Mouse (Mus musculus) thymus, adult 2 months (tissue): ENCODE data around the gene Lsamp. TPM values are rescaled to one million over a fixed set of nuclear protein-coding genes. Genes with fewer than 3 reads are reported as not detected.

Source experiments
- DNase-seq: peaks from one replicate; pipeline ENCODE4 v3.0.0; 2021
- H3K27ac ChIP-seq: fragments of 200-500 bp; 2 replicates; pipeline ENCODE4 v1.5.1; 2012; ENCODE audit warnings: low read length, control low read depth; ENCODE audit not compliant: control insufficient read depth, insufficient read depth
- H3K27me3 ChIP-seq: fragments of 200-500 bp; 2 replicates; pipeline ENCODE4 v1.6.1; 2012; ENCODE audit warnings: mild to moderate bottlenecking, low read length, moderate library complexity, mixed read lengths; ENCODE audit not compliant: control insufficient read depth, insufficient read depth
- H3K36me3 ChIP-seq: fragments of 200-500 bp; 2 replicates; pipeline ENCODE4 v1.6.1; 2012; ENCODE audit warnings: mild to moderate bottlenecking, low read length, moderate library complexity; ENCODE audit not compliant: control insufficient read depth, insufficient read depth
- H3K4me1 ChIP-seq: fragments of 200-500 bp; replicated peaks from 2 replicates; pipeline ENCODE4 v1.6.1; 2012; ENCODE audit warnings: low read length; ENCODE audit not compliant: control insufficient read depth, insufficient read depth
- H3K4me3 ChIP-seq: fragments of 200-500 bp; 2 replicates; pipeline ENCODE4 v1.5.1; 2012; ENCODE audit warnings: mild to moderate bottlenecking, low read length, control low read depth, moderate library complexity; ENCODE audit not compliant: control insufficient read depth, insufficient read depth
- CTCF ChIP-seq: fragments of 200-500 bp; IDR thresholded peaks from 2 replicates; pipeline ENCODE4 v1.5.1; 2012; ENCODE audit warnings: mild to moderate bottlenecking, control low read depth, low read length, moderate library complexity, borderline replicate concordance; ENCODE audit not compliant: control insufficient read depth, poor library complexity, insufficient read depth; ENCODE audit errors: extremely low read depth
- POLR2A ChIP-seq: fragments of 200-500 bp; IDR thresholded peaks from 2 replicates; pipeline ENCODE4 v1.6.1; 2012; ENCODE audit warnings: mild to moderate bottlenecking, low read length, control low read depth, moderate library complexity; ENCODE audit not compliant: control insufficient read depth, poor library complexity, insufficient read depth; ENCODE audit errors: extremely low read depth
- WGBS: fragments of 180-500 bp; shearing (Covaris S2); methylation state at CpG from one replicate; pipeline ENCODE4 v1.1.7; 2018; 5-methylcytosine and 5-hydroxymethylcytosine counted together
- polyA plus RNA-seq: library from polyadenylated mRNA; depleted of rRNA; stranded (reverse); fragments of >200 nt; gene quantifications from 2 replicates; pipeline ENCODE4 v1.2.3, GENCODE M21; 2012

Lsamp gene
- polyA plus RNA-seq, 1 experiment: 0.36 TPM

DNA sequence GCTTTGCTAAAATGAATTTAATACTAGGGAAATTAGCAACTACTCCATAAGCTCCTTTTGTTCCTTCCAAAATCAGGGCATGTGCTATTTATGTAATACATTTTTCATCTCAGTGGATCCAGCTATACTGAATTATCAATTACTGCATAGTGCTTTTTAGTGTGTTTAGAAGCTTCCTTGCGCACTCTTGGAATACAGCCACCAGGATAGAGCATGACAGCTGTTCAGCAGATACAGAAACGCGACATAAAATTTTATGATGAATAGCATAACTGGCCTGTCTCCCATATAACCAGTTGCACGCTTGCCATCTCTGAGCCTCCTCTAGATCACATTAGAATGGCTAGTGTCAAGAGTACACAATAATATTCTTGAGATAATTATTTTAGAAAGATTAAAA lies 894.1 kb downstream of the Lsamp start:
- 92% methylated on average over 4 of the region's 4 CpGs for WGBS
- TF ChIP-seq CTCF (no peak), POLR2A (no peak)

GRCm38 (mm10) chr16:40881942-40882341 lies 897.8 kb downstream of the Lsamp start:
- 81% methylated on average over 5 of the region's 5 CpGs for WGBS
- H3K27ac ChIP-seq: no peak overlapping the region
- no peak overlapping the region for H3K4me3 ChIP-seq
- DNase-seq: no peak
- no peaks in the 10 kb centered on the region for H3K27me3 ChIP-seq
- TF ChIP-seq POLR2A (no peak), CTCF (no peak)
- no peaks in the 10 kb centered on the region for H3K4me1 ChIP-seq
- H3K36me3 ChIP-seq: no peaks in the 10 kb centered on the region

More for the DNA sequence above, 894.1 kb downstream of the Lsamp start:
- no peaks in the 10 kb centered on the region for H3K27me3 ChIP-seq
- DNase-seq: no peak
- H3K36me3 ChIP-seq: no peaks in the 10 kb centered on the region
- no peaks in the 10 kb centered on the region for H3K4me1 ChIP-seq
- no peak overlapping the region for H3K27ac ChIP-seq
- H3K4me3 ChIP-seq: no peak overlapping the region

DNA sequence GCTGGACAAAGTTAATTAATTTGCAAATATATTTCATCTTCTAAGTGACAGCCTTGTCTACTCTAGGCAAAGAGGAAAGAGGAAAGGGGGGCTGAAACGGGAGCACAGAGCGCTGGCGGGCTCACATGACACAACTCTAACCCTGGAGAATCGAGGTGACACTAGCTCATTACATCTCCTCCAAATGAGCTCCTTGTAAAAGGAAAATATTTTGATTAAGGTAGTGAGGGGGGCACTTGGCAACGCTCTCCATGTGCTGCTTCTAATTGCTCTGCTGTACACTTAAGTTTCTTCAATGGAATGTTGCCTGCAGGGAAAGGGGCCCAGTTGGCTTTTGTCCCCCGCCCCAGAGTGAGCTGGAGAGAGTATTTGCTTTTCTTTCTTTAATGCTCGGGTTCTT lies 907.2 kb downstream of the Lsamp start:
- no peak for DNase-seq
- TF ChIP-seq CTCF (no peak), POLR2A (no peak)
- Histone ChIP-seq H3K27me3 (no peaks in the 10 kb centered on the region), H3K4me1 (no peaks in the 10 kb centered on the region), H3K27ac (no peak overlapping the region), H3K4me3 (no peak overlapping the region), H3K36me3 (no peaks in the 10 kb centered on the region)
- WGBS: 77% methylated on average over 7 of the region's 7 CpGs

DNA sequence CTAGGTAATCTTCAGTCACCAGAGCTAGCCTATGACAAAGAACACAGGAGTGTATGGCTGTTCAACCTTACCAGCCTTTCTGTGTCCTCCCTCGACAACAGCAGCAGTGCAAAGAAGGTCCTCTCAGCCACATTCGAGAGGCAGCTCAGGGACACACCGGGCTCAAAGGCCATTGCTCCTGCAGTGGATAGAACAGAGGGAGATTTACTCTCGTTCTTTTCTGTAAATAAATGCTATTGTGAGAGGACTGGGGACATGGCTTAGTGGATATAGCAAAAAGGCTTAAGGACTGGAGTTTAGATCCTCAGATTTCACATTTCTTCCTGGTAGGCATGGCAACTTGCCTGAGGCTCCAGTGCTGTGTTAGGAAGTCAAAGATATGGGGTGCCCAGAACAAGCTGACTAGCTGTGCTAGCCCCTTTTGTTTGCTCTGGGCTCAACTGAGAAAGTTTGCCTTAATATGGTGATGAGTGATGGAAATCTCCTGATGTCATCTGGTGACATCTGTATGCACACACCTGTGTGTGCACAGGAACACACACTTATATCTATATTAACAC lies 913.7 kb downstream of the Lsamp start:
- TF ChIP-seq CTCF (no peak), POLR2A (no peak)
- Histone ChIP-seq H3K36me3 (no peaks in the 10 kb centered on the region), H3K4me1 (no peaks in the 10 kb centered on the region), H3K27ac (no peak overlapping the region), H3K4me3 (no peak overlapping the region), H3K27me3 (no peaks in the 10 kb centered on the region)
- WGBS: 82% methylated on average over 4 of the region's 4 CpGs
- no peak for DNase-seq

DNA sequence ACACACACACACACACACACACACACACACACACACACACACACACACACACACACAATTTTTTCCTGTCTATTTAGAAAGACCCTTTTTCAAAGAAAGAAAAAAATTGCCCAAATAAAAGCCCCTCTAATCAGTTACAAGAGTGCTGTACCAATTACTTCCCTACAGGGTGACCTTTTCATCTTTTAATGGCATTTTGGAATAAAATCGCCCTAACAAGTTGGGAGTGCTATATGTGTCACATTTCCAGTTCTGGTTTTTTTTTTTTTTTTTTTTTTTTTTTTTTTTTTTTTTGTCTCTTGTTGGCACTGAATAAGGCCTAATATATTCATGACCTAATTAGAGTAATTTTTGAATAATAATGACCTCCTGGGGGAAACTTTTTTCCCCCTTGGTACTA lies 923.7 kb downstream of the Lsamp start:
- DNase-seq: no peak
- Histone ChIP-seq H3K4me1 (no peaks in the 10 kb centered on the region), H3K4me3 (no peak overlapping the region), H3K27ac (no peak overlapping the region), H3K36me3 (no peaks in the 10 kb centered on the region), H3K27me3 (no peaks in the 10 kb centered on the region)
- WGBS: 78% methylated on average over 1 of the region's 1 CpGs
- TF ChIP-seq CTCF (no peak), POLR2A (no peak)

DNA sequence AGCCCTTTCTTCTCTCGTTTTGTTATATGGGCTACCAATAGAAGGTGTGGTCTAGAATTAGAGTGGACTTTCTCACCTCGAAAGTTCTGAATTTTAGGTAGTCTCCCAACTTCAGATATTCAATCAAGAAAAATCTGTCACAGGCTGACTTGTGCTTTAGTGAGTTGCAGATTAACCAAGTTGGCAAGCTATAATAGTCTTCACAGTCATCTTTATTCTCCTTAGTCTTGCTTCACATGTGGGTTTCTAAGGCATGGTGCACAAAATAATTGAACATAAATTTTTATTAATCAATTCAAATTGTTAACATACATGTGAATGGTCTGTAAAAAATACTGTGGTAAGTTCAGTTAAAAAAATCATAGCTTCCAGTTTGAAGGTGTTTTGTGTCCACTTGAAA lies 930.0 kb downstream of the Lsamp start:
- H3K36me3 ChIP-seq: no peaks in the 10 kb centered on the region
- no peak overlapping the region for H3K27ac ChIP-seq
- H3K4me1 ChIP-seq: no peaks in the 10 kb centered on the region
- no peaks in the 10 kb centered on the region for H3K27me3 ChIP-seq
- DNase-seq: no peak
- no peak overlapping the region for H3K4me3 ChIP-seq
- TF ChIP-seq CTCF (no peak), POLR2A (no peak)
- 85% methylated on average over 2 of the region's 2 CpGs for WGBS

DNA sequence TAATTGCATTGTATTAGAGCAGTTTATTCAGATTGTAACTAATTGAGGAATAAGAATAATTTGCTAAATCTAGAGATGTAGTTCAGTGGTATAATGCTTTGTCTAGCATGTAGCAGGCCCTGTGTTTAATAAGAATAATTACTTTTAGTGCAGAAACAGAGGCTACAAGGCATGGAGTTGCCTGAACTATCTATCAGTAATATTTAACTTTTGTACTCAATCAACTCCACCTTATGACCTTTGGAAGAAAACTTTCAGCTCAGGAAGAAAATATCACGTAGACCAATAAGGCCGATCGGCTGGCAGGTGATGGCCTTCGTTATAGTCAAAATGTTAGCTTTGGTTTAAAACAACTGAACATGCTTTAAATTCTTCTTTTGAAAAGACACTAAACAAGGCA lies 946.4 kb downstream of the Lsamp start:
- no peak for DNase-seq
- no peaks in the 10 kb centered on the region for H3K36me3 ChIP-seq
- no peak for TF ChIP-seq CTCF
- no peak for TF ChIP-seq POLR2A
- H3K4me1 ChIP-seq: no peaks in the 10 kb centered on the region
- WGBS: 97% methylated on average over 4 of the region's 4 CpGs
- no peaks in the 10 kb centered on the region for H3K27me3 ChIP-seq
- H3K27ac ChIP-seq: no peak overlapping the region
- H3K4me3 ChIP-seq: no peak overlapping the region
